Mouse (Mus musculus) lung, embryonic 16.5 days (tissue): ENCODE results near the gene Slc5a11. TPM values are rescaled to one million over a fixed set of nuclear protein-coding genes. Genes with fewer than 3 reads are reported as not detected.

Source experiments
- ATAC-seq: fragments of 200-750 bp; cut with Nextera tagmentation; 2 replicates; pipeline ENCODE4 v1.8.0; 2017; ENCODE audit warnings: low read depth, mild to moderate bottlenecking, moderate library complexity
- H3K27ac ChIP-seq: fragments of 300-500 bp; sonication (generic); 2 replicates; pipeline ENCODE4 v1.5.1; 2014; ENCODE audit warnings: mild to moderate bottlenecking, control low read depth, low read length
- H3K27me3 ChIP-seq: fragments of 300-500 bp; sonication (generic); 2 replicates; pipeline ENCODE4 v1.6.1; 2014; ENCODE audit warnings: low read depth, low read length, mixed read lengths; ENCODE audit not compliant: control insufficient read depth, insufficient read depth
- H3K36me3 ChIP-seq: fragments of 300-500 bp; sonication (generic); 2 replicates; pipeline ENCODE4 v1.6.1; 2014; ENCODE audit warnings: low read length; ENCODE audit not compliant: control insufficient read depth, insufficient read depth
- H3K4me1 ChIP-seq: fragments of 300-500 bp; sonication (generic); replicated peaks from 2 replicates; pipeline ENCODE4 v1.6.1; 2014; ENCODE audit warnings: low read length, mixed read lengths; ENCODE audit not compliant: control insufficient read depth, insufficient read depth
- H3K4me2 ChIP-seq: fragments of 300-500 bp; sonication (generic); 2 replicates; pipeline ENCODE4 v1.6.1; 2014; ENCODE audit warnings: low read depth, low read length, control low read depth
- H3K4me3 ChIP-seq: fragments of 300-500 bp; sonication (generic); 2 replicates; pipeline ENCODE4 v1.5.1; 2014; ENCODE audit warnings: mild to moderate bottlenecking, low read length, control low read depth
- H3K9ac ChIP-seq: fragments of 300-500 bp; sonication (generic); 2 replicates; pipeline ENCODE4 v1.6.1; 2014; ENCODE audit warnings: low read length, control low read depth
- H3K9me3 ChIP-seq: fragments of 300-500 bp; sonication (generic); 2 replicates; pipeline ENCODE4 v1.6.1; 2016; ENCODE audit warnings: low read length; ENCODE audit not compliant: control insufficient read depth
- WGBS: fragments of 180-500 bp; shearing (Covaris S2); extraction: QIAGEN DNeasy Blood & Tissue Kit; methylation state at CpG from one replicate; pipeline ENCODE4 v1.1.7; 2014; 5-methylcytosine and 5-hydroxymethylcytosine counted together
- polyA plus RNA-seq: library from polyadenylated mRNA; unstranded; fragments of >200 nt; fragmentation: Nextera tagmentation; extraction: Ambion mirVana; gene quantifications from 2 replicates; pipeline ENCODE4 v1.2.1, GENCODE M21; 2015

The Slc5a11 gene
- polyA plus RNA-seq, 1 experiment from 2014 or later, result 0.28 TPM

DNA sequence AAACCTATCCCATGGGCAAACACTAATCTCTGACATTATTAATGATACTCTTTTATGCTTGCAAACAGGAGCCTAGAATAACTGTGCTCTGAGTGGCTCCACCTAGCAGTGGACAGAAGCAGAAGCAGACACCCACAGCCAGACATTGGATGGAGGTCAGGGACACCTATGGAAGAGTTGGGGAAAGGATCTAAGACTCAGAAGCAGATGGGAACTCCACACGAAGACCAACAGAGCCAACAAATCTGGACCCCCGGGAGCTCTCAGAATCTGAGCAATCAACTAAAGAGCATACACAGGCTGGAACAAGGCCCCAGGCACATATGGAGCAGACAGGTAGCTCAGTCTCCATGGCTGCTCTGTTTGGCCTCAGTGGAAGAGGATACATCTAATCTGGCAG lies 90.8 kb downstream of the Slc5a11 start:
- no peak overlapping the region for H3K4me3 ChIP-seq
- H3K36me3 ChIP-seq, result peaks cover 14% of the 10 kb centered on the region
- no peak overlapping the region for H3K4me2 ChIP-seq
- H3K9me3 ChIP-seq, result no peaks in the 10 kb centered on the region
- no peaks in the 10 kb centered on the region for H3K27me3 ChIP-seq
- no peaks in the 10 kb centered on the region for H3K4me1 ChIP-seq
- WGBS, result 90% methylated on average over 2 of the region's 2 CpGs
- ATAC-seq, result no peak
- no peak overlapping the region for H3K9ac ChIP-seq
- no peak overlapping the region for H3K27ac ChIP-seq

- Histone ChIP-seq H3K4me1 (no peaks in the 10 kb centered on the region), H3K4me3 (no peak overlapping the region), H3K4me2 (no peak overlapping the region), H3K9ac (no peak overlapping the region), H3K27ac (no peak overlapping the region), H3K36me3 (peaks cover 18% of the 10 kb centered on the region), H3K27me3 (no peaks in the 10 kb centered on the region), H3K9me3 (no peaks in the 10 kb centered on the region)
- no peak for ATAC-seq
- WGBS, result 94% methylated on average over 8 of the region's 8 CpGs
Measured at GRCm38 (mm10) chr7:123307236-123307635, 92.7 kb downstream of the Slc5a11 start.

DNA sequence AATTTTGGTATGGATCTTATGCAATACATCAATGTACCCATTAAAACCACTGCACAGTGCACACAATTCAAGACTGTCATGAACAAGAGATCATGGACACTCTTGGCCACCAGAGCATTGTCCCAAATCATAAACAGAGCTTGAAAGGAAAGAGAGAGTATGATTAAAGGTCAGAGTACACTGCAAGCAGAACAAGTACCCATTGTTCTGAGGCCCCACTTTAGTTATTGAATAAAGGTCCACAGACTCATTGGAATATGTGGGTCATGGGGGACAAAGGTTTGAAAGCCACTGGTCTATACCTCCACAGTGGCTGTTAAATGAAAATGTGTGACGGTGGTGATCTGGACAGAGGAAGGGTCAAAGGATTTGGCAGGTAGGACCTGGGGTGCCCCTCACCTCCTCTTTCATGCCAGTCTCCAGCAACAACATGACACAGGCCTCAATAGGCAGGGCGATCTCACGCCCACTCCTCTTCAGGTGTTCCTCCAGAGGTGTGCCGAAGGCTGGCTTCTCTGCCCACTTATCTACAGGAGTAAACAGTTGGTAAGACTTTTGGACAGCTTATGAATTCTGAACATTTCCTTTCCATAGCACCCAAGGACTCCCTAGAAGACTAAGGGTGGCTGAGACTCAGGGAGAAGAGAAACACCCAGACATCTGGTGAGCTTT lies 93.4 kb downstream of the Slc5a11 start:
- no peak overlapping the region for H3K9ac ChIP-seq
- H3K9me3 ChIP-seq, result no peaks in the 10 kb centered on the region
- WGBS, result 90% methylated on average over 4 of the region's 4 CpGs
- H3K27me3 ChIP-seq, result no peaks in the 10 kb centered on the region
- ATAC-seq, result no peak
- H3K27ac ChIP-seq, result no peak overlapping the region
- no peaks in the 10 kb centered on the region for H3K4me1 ChIP-seq
- no peak overlapping the region for H3K4me2 ChIP-seq
- no peak overlapping the region for H3K4me3 ChIP-seq
- peaks cover 17% of the 10 kb centered on the region for H3K36me3 ChIP-seq

GRCm38 (mm10) chr7:123311836-123312235 lies 97.3 kb downstream of the Slc5a11 start:
- 69% methylated on average over 5 of the region's 5 CpGs for WGBS
- no peaks in the 10 kb centered on the region for H3K9me3 ChIP-seq

GRCm38 (mm10) chr7:123312738-123313137 lies 98.2 kb downstream of the Slc5a11 start:
- peaks cover 21% of the 10 kb centered on the region for H3K36me3 ChIP-seq
- H3K9ac ChIP-seq, result no peak overlapping the region
- H3K27ac ChIP-seq, result no peak overlapping the region
- no peak overlapping the region for H3K4me3 ChIP-seq
- H3K4me1 ChIP-seq, result no peaks in the 10 kb centered on the region
- no peak overlapping the region for H3K4me2 ChIP-seq
- H3K27me3 ChIP-seq, result no peaks in the 10 kb centered on the region
- no peak for ATAC-seq
- WGBS, result 62% methylated on average over 3 of the region's 3 CpGs
- H3K9me3 ChIP-seq, result no peaks in the 10 kb centered on the region

More at GRCm38 (mm10) chr7:123311836-123312235, 97.3 kb downstream of the Slc5a11 start:
- H3K4me2 ChIP-seq, result no peak overlapping the region
- H3K9ac ChIP-seq, result no peak overlapping the region
- no peaks in the 10 kb centered on the region for H3K4me1 ChIP-seq
- no peak for ATAC-seq
- H3K27me3 ChIP-seq, result no peaks in the 10 kb centered on the region
- peaks cover 18% of the 10 kb centered on the region for H3K36me3 ChIP-seq
- no peak overlapping the region for H3K27ac ChIP-seq
- no peak overlapping the region for H3K4me3 ChIP-seq

- Histone ChIP-seq H3K4me1 (no peaks in the 10 kb centered on the region), H3K27me3 (no peaks in the 10 kb centered on the region), H3K27ac (no peak overlapping the region), H3K36me3 (peaks cover 17% of the 10 kb centered on the region), H3K9ac (no peak overlapping the region), H3K4me2 (no peak overlapping the region), H3K9me3 (no peaks in the 10 kb centered on the region), H3K4me3 (no peak overlapping the region)
- peak; percentile 75 for ATAC-seq
- 62% methylated on average over 13 of the region's 13 CpGs for WGBS
Measured at GRCm38 (mm10) chr7:123322452-123323121, 108.0 kb downstream of the Slc5a11 start.

Other genes with a start within 250 kb of the Slc5a11 start
- 23.4 and 23.8 TPM in 2 replicates for gene Rbbp6, start 249.1 kb upstream of the Slc5a11 start, polyA plus RNA-seq
- 41.9 and 43.8 TPM in 2 replicates for gene Tnrc6a, start 90.9 kb upstream of the Slc5a11 start, polyA plus RNA-seq
- 40.9 and 45.1 TPM in 2 replicates for gene Lcmt1, start 155.0 kb downstream of the Slc5a11 start, polyA plus RNA-seq
- 19.8 and 23.4 TPM in 2 replicates for gene Arhgap17, start 155.1 kb downstream of the Slc5a11 start, polyA plus RNA-seq
- 0.34 and 2.1 TPM in 2 replicates for gene Aqp8, start 247.5 kb downstream of the Slc5a11 start, polyA plus RNA-seq